Mouse (Mus musculus) spleen, adult 2 months (tissue): ENCODE data around the gene Mns1.

ENCODE experiments used
- CTCF ChIP-seq: fragments of 200-500 bp; IDR thresholded peaks from 2 replicates; pipeline ENCODE4 v1.5.1; 2011; ENCODE audit warnings: mild to moderate bottlenecking, inconsistent platforms; ENCODE audit not compliant: insufficient read depth, insufficient read length, insufficient replicate concordance; ENCODE audit errors: extremely low read depth
- POLR2A ChIP-seq: fragments of 200-500 bp; IDR thresholded peaks from 2 replicates; pipeline ENCODE4 v1.6.1; 2011; ENCODE audit warnings: low read depth, low read length, inconsistent platforms

DNA sequence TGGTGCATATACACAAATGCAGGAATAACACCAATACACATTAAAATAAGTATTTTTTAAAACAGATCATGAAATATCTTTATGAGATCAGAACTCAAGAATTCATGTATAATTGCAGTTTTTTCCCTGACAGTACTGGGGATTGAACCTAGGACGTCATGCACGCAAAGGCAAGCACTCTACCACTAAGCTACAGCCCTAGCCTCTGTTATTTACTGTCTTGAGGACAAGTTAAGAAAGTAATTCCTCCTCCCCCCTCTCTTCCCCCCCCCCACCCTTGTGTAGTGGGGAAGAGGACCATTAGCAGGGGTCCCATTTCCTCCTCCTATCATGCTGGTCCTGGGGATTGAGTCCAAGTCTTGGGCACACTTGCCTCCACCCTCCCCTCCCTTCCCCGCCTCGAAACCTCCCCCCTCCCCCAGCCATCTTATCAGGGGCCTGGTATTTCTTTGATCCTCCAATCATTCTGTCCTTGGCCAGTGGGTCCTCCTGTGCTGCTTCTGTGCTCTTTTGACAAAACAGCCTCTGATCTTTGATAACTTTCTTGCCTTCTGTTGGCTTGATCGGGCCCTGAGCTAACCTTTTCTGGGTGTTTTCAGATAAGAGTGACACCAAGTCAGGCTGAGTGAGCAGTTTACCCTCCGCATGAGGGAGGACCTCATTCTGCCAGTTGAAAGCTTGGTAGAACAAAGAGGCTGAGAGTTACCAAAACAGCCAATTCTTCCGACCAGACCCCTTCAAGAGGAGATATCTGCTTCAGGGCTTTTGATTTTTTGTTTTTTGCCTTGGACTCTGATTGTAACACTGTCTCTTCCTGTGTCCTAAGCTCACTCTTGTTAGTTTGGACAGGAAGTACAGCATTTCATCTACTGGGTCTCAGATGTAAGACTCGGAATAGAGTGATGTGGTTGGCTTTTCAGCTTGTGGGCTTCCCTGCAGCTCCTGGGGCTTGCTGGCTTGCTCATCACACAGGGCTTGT lies 3.4 kb downstream of the Mns1 start:
- TF ChIP-seq CTCF, result no peak
- TF ChIP-seq POLR2A, result no peak
